Mouse (Mus musculus) CD4-positive, CD25-positive, alpha-beta regulatory T cell, adult 2 months (primary cell): ENCODE measurements at regions not wholly inside any gene's neighbourhood (a gene's known extent, or its start where the extent isn't known, plus 50 kb on each side); places are given as distances from the start of the nearest gene placed in this dataset.

Experiments
- DNase-seq: peaks from one replicate; pipeline ENCODE4 v3.0.0-alpha.2; 2012; ENCODE audit warnings: low read depth, low spot score

DNA sequence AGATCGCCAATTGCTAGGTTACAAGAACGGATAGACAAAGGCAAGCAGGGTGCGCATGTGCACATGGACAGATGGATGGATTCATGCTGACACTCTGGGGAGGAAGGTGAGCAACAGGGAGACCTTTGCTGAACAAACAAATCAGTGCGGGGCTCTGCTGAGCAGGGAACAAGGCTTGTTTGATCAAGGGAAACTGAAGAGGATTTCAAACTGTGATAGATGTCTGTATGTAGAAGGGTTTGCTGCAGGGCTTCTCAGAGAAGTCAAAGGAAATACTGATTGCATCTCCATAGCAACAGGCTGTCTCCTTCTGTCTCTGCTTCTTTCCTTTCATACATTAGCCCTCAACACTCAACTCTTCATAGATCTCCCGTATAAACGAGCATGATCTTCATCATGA is 185.5 kb upstream of the Rnd3 start:
- DNase-seq = no peak

DNA sequence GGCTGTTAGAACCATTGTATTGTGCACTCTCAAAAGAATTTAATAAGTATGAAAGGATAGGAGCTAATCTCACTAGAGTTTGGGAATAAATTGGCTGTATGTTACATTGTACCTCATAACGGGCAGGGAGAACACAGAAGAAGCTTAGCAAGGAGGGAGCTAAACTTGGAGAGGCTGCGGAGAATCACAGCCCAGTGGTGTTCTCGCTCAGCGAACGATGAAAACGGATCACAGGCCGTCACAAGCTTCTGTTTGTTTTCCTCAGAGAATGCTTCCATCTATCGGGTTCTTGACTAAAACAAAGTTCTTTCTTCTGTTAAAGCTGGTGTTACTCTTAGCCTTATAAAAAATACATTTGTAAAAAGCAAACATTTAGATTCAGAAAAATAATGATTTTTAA is 178.2 kb upstream of the Rnd3 start:
- no peak for DNase-seq

DNA sequence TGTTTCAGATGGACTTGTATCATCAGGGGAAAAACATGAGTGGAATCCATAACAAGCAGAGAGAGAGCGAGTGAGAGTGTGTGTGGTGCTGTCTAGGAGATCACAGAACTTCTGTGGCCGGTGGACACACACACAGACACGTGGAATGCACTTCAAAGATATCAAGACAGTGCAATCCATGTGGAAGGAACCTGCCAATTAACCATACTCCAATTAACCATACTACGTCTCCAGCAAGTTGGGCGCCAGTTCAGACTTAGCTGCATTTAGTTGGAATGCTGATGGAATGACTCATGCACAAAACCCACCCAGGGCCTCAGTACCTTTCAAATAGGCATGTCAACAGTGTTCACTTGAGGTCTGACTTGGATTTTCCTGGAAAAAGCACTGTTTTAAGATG is 172.8 kb upstream of the Rnd3 start:
- no peak for DNase-seq

DNA sequence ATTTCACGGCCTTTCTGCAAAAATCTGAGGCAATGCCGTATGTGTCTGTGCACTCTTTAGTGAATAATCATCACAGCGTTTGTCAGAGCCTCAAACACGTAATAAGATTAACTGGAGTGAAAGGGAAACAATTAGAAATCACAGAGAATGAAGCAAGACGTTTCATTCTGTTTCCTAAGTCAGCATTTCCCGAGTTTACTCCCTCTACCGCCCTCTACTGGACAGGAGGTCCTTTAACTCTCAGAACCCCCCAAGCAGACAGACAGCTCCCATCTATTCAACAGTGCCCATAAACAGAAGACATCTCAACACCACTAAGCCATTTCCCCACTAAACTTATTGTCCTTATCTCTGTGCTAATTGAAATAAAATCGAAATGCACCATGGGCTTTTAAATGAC is 167.5 kb upstream of the Rnd3 start:
- DNase-seq = peak; percentile 2

DNA sequence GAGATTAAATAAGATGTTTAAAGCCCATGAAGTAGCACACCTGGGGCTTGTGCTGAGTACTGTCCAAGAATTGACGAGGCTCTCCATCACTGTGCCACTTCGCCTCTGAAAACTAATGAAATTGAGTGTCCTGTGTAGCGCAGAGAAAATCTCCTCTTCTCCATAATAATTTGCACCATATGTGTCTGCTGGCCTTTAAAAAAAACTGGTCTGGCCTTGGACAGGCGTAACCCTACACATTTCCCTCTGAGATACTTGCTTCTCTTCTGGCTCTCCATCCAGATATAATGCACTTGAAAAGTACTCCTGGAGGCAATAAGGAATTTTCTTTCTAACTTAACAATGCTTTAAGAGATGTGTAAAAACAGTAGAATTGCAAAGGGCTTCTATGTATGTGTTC is 164.5 kb upstream of the Rnd3 start:
- no peak for DNase-seq

DNA sequence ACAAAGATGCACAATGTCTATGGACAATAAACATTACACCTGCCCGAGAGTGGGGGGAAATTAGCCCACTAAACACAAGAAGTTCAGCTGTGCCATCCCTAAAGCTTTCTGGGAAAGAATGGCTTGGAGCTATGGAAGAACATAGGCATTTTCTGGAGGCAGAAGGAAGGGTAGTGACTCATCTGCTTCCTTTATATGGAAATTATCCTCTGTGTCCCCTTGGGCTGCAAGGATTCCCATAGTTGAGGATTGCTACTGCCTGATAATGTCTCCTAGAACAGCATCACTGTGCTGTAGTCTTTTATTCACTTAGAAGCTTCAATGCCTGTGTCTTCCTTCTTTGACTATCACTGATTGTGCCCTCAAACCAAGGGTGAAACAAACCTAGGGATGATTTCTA is 157.3 kb upstream of the Rnd3 start:
- no peak for DNase-seq

DNA sequence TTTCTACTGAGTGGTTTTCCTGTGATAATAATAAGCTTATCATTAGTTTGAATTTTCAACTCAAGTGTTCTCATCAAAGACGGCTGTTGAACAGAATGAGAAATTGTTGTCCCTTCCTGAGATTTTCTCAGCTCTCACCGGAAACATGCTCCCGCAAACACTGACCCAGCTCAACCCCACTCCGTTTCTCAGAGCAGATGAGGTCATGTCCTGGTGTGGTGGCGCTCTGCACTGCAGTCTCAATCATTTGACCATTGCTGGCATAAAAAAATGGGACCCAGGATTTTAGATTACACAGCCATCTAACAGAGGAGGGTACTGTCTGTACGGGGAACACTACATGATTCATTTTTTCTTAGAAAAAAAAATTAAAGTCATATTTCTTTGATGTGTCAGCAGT is 156.5 kb upstream of the Rnd3 start:
- DNase-seq = no peak

DNA sequence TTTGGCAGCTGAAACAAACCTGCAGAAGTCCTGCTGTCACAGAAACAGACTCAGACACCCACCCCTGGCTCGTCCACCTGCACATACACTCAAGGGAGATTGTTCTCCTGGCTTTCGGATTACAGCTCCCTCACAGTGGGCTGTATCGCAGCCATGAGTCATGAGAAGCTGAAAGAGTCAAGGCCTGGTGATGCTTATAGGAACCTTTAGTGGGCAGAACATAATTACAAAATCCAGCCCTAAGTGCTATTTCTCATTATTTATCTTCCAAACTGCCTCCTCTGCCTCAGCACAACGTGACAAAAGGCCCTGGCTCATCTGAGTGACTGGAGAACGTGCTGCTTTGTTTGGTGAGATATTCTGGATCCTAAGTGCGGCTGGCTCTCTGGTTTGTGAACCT is 155.8 kb upstream of the Rnd3 start:
- no peak for DNase-seq

DNA sequence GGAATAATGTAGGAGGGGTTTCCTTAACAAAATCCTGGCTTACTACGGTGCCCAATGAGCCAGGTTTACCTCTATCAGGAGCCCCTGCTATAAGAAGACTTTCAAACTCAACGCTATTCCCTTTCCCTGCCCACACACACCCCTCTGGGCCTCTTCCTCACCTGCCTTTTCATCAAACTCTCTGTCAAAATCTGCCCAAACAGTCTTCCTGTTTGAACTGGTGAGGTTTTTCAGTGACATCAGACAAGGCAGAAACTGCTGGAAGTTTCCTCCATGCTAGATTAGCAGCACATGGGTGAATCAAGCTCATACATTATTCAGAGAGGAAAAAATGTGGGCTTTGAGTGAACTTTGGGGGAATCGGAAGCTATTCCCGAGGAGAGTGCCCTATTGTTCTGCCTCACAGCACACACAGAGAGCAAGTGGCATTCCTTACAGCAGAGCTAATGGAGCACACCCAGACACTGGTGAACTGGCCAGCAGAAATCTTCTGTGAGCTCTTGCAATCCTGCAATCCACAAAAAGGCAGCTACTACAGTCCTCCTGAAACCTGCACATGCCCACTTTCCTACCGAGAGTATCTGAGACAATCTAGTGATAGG is 141.8 kb upstream of the Rnd3 start:
- no peak for DNase-seq

DNA sequence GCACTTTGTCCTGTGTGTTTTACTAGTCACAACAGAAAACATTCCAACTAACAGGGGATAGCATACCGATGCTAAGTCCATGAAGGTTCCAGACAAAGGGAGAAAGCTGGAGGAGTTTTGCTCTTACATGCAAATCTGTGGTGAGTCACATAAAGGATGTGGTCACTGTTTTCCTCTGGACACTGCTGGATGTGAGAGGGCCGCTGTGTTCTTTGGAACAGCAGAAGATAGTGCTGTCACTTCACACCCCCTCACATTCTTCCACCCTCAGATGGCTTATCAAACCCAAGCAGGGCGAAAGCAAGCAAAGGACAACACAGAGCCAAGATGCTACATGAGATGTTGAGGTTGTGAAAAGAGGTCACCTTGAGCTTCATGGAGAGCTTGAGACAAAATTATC is 139.8 kb upstream of the Rnd3 start:
- no peak for DNase-seq

DNA sequence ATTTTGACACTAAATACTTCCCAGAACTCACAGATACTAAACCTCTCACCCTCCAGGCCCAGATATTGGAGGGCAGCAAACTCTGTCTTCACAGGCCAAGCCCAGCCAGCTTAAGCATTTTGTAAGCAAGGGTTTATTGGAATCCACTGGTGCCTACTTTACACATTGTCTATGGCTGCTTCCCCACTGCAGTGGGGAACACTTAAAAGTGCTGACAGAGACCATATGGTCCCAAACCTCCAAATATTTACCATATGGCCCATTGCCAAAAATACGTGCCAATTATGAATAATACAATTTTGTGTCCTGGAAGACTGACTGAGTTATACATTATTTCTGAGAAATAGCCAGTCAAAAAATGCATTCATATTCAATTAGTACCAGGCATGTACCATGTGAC is 136.7 kb upstream of the Rnd3 start:
- no peak for DNase-seq

DNA sequence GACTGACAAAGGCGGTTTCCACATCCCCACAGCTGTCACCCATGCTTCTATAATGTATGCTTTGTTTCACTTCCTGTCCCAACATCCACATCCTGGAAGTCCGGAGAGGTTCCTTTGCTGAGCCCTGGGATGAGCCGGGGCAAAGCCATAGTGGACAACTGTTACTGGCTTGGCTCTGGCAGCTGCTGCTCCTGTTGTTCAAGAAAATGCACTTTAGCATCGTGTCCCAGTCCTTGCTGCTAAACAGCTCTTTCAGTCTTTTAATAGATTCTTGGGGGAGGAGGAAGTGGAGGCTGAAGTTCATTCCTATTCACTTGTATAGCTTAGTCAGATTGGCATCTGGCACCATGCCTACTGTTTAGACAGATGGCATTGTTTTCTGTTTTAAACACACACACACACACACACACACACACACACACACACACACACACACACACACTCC is 135.9 kb upstream of the Rnd3 start:
- no peak for DNase-seq

DNA sequence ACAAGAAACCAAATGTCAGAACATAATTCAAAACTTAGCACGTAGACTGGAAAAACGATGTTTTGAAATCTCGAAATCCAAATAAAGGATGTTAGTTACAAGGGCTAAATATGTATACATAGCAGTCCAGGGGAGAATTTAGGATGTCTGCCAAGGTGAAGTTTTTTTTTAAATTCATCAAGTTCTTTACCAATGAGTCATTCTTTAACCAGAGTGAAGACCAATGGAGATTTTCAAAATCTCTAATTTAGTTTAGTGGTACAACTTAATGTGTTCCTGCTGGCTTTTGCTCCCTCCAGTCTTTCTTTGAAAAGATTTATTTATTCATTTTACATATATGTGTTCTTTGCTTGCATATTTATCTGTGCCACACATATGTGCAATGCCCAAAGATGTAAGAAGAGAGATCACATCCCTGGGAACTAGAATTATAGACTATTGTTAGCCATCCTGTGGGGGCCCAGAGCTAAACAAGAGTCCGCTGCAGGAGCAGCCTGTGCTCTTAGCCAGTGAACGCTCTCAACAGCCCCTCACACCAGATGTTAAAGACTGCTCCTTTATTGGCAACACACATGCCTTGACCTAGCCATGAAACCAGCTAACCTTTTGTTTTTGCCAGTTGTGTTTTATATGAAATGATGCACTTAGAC is 130.6 kb upstream of the Rnd3 start:
- no peak for DNase-seq

DNA sequence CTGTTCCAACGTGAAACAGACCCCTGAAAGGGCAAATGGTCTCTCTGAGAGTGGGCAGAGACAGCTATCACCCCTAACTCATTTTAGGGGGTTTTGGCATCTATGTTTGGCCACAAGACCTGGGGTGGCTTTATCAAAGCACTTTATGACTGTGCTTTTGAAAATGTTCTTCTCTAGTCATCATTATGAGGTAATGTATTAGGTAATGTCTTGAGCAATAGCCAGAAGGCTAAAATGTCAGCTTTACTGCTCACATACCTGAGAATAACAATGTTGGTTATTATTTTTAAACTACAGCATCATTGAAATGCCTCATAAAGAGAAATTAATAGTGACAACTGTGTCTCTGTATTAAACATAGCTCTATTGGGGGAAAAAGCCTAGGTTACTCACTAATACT is 129.9 kb upstream of the Rnd3 start:
- no peak for DNase-seq

DNA sequence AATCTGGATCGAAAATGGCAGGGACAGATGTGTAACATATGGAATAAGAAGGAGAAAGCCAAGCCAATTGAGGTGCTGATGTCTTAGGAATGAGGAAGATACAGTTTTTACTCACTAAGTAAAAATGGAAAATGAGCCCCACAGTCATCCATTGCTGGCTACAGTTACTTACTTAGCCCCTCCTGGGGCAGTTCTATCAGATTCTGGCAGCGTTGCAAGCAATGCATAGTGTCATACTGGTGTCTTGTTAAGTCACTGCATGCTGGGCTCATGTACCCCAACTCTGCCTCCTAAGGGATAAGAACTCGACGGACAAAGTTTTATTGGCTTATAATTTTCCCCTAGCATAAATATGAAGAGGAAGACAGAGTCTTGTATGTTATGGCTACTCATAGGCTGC is 129.4 kb upstream of the Rnd3 start:
- no peak for DNase-seq

DNA sequence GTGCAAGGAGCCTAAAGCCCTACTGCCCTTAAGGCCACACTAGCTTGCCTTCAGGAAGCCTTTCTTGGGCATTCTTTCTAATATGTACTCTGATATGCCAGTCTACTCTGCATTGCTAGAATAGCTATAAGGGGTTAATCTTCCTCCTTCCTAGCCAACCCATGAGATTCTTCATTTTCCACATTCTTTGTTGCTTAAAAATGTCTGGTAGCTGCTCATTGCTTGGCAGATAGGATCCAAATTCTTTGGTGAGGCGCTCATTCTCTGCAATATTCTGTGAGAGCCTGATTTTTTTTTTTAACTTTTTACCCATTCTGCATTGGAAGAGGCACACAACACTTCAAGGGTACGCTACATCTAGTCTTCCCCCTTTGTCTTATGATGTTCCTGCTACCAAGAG is 127.7 kb upstream of the Rnd3 start:
- no peak for DNase-seq

DNA sequence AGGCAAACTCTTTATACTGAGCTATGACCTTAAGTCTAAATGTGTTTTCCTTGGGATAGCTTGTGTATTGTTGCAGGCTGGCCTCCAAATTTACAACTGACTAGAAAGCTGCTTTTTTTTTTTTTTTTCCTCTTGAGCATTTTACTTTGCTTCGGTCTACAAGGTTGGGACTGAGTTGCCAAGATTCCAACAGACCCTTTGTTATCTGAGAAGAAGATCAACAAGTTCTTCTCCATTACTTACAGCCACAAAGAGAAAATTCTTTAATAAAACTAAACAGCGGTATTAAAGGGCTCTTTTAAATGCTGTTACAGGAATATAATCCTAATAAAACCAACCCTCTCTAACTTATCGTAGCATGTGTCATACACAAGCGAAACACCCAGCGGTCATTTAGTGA is 124.4 kb upstream of the Rnd3 start:
- no peak for DNase-seq

DNA sequence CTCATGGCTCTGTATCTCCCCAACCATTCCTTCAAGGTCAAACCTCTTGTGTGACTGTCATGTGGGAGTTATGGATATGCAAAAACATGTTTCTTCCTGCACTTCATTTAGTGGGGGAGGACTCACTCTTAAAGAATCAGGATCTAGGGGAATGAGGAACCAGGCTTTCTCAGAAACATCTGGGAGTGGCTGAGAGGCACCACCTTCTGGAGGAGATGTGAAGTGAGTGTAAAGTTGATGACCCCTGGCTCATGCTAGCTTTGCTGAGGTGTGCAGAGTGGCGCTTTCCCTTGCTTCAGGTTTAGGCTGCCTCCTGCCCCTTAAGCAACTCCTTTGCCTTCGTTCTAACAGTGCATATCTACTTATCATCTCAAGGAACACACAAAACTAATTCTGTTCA is 119.6 kb upstream of the Rnd3 start:
- no peak for DNase-seq

DNA sequence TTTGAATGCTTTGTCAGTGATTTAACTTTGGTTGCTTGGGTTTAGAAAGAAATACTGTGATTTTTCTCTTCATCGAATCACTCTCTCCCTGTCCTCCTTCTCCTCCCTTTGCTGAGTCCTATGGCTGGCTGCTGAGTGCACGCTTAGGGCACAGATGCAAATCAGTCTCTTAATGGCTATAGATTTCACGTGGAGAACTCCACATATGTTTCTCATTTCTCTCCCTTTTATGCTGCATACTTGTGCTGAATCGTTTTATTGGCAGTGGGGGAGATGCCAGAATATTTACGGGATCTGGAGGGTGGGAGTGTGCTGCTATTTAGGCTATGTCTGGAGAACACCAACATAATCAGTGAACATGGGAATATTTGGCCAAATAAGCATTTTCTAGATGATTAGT is 118.8 kb upstream of the Rnd3 start:
- no peak for DNase-seq

DNA sequence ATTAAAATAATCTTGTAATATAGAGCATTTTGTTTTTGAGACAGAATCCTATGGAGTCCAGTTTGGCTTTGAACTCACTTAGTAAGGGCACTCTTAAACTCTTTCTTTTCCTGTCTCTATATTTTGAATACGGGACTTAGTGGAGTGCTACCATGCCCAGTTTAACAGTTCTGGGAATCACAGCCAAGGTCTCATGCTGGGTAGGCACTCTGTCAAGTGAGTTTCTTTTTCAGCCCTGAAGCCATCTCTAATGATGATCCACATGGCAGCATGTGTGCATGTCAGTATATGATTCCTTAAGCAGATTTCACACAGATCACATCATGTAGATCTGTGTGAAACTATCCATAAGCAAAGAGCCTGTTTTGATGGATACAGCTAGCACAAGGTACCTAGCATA is 113.6 kb upstream of the Rnd3 start:
- DNase-seq = no peak

DNA sequence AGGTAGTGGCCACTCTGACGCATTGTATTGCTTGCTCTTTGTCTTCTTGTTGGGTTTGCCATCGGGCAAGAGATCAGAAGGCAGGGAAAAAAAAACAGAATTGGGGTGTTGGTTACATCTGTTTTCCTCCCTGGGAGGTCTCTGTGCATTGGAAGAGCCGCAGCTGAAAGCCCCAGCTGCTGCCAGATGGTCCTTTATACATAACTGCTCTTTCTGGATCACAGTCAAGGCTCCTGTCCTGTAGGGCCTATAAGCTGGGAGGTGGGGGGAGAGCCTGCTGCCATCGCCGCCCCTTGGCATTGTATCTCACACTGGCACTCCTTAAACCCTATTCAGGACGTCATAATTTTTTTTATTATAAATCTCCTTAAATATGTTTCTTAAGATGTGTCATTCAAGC is 101.9 kb upstream of the Rnd3 start:
- no peak for DNase-seq

DNA sequence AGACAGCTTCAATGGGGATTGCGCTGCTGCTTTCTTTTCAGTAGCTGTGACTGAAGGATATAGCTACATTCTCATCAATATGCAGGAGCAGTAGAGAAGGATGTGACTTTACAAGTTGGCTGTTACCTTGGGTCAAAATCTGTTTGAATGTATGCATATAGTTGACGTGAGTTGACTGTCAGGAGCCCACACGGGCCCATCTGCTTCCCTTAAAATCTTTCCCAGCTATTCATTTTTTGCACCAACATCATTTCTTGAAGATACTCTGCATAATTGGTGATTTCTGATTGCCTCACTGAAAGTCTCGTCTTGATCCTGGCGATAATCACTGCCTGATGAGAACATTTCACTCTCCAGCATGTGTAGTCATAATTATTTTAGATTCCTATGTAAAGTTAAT is 92.7 kb upstream of the Rnd3 start:
- no peak for DNase-seq

DNA sequence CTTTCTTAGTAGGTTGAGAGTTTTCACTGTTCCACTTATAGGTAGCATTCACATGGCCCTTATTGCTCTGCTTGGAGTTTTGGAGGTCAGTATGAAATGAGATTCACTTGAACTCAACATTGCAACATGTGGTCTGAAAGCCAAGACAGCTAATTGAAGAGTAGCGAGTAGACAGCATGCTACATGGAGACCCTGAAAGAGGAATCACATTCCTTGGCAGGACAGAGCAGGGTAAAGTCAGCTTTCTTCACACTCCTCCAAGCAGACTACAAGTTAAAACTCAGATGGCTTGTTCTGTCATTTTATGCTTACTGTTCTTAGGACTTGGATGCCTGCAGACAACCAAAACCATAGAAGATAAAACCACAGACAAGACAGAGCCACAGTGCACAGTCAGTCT is 91.1 kb upstream of the Rnd3 start:
- no peak for DNase-seq

DNA sequence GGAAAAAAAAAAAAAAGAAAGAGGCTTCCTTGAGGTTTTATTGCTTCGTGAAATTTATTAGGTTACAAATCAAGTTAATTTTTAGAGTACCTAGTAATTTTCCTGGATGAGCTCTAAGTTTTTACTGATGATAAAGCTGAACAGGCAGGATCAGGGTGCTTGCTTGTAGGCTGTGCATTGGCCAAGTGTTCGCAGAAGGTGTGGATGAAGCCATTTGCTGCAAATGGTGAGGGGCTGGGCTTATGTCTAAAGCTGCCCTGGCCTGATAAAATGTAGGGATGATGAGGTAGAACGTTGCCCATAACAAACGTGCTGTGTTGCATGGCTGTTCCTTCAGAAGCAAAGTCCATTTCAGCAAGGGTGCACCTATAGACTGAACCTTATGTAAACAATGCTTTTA is 90.1 kb upstream of the Rnd3 start:
- no peak for DNase-seq
